Mouse (Mus musculus): ENCODE measurements around the gene Vmn2r40.
"Not testable (repeated sequence)": the region's sequence is repeated elsewhere in the genome, so short reads cannot be mapped to it uniquely, and the experiment has no call there.

Gene Vmn2r40

GRCm38 (mm10) chr7:8931335-8931734 lies at the start of gene Vmn2r40:
Gene Vmn2r40, minus strand, starts transcription at chr7:8931435.
- DNase-seq (ENCODE audit: low spot score in 2 of 2): not testable (repeated sequence)
